Mouse (Mus musculus) liver, adult 2 months (tissue): ENCODE results near the gene Spc24. TPM values are rescaled to one million over a fixed set of nuclear protein-coding genes. Genes with fewer than 3 reads are reported as not detected.
A peak's percentile ranks its signal among the peaks of the same experiment; 100 is the strongest.
"Not testable (repeated sequence)": the region's sequence is repeated elsewhere in the genome, so short reads cannot be mapped to it uniquely, and the experiment has no call there.

Source experiments
- DNase-seq: peaks from one replicate; pipeline ENCODE4 v3.0.0-alpha.2; 2011; ENCODE audit warnings: low read depth, low spot score; ENCODE audit errors: extremely low read depth
- H3K27ac ChIP-seq: fragments of 200-500 bp; replicated peaks from 2 replicates; pipeline ENCODE4 v1.5.1; 2012; ENCODE audit warnings: low read depth, mild to moderate bottlenecking, control low read depth, inconsistent platforms, low read length; ENCODE audit not compliant: insufficient read depth
- H3K27me3 ChIP-seq: fragments of 200-500 bp; 2 replicates; pipeline ENCODE4 v1.6.1; 2012; ENCODE audit warnings: mild to moderate bottlenecking, moderate library complexity, low read length, inconsistent platforms; ENCODE audit not compliant: control insufficient read depth, insufficient read depth
- H3K36me3 ChIP-seq: fragments of 200-500 bp; 2 replicates; pipeline ENCODE4 v1.6.1; 2012; ENCODE audit warnings: low read length, inconsistent platforms; ENCODE audit not compliant: control insufficient read depth, insufficient read depth
- H3K4me1 ChIP-seq: fragments of 200-500 bp; 2 replicates; pipeline ENCODE4 v1.6.1; 2011; ENCODE audit warnings: low read length; ENCODE audit not compliant: control insufficient read depth, insufficient read depth
- H3K4me3 ChIP-seq: fragments of 200-500 bp; 2 replicates; pipeline ENCODE4 v1.5.1; 2011; ENCODE audit warnings: low read depth, mild to moderate bottlenecking, control low read depth, low read length, moderate library complexity; ENCODE audit not compliant: insufficient read depth
- H3K79me2 ChIP-seq: fragments of 200-500 bp; 2 replicates; pipeline ENCODE4 v1.6.1; 2012; ENCODE audit warnings: inconsistent platforms, mild to moderate bottlenecking, low read length, moderate library complexity; ENCODE audit not compliant: control insufficient read depth, insufficient read depth
- H3K9ac ChIP-seq: fragments of 200-500 bp; 2 replicates; pipeline ENCODE4 v1.6.1; 2012; ENCODE audit warnings: low read depth, mild to moderate bottlenecking, control low read depth, inconsistent platforms, low read length
- CTCF ChIP-seq: fragments of 200-500 bp; IDR thresholded peaks from 2 replicates; pipeline ENCODE4 v1.5.1; 2011; ENCODE audit warnings: low read depth, low read length, control low read depth
- POLR2A ChIP-seq: fragments of 200-500 bp; IDR thresholded peaks from 2 replicates; pipeline ENCODE4 v1.6.1; 2011; ENCODE audit warnings: low read length, control low read depth; ENCODE audit not compliant: insufficient read depth; ENCODE audit errors: extremely low read depth
- WGBS: fragments of 180-500 bp; shearing (Covaris S2); methylation state at CpG from one replicate; pipeline ENCODE4 v1.1.7; 2018; 5-methylcytosine and 5-hydroxymethylcytosine counted together
- polyA plus RNA-seq: library from polyadenylated mRNA; depleted of rRNA; stranded (reverse); fragments of >200 nt; gene quantifications from 2 replicates; pipeline ENCODE4 v1.2.3, GENCODE M21; 2012
- total RNA-seq: library from RNA; depleted of rRNA; stranded (reverse); fragments of >200 nt; gene quantifications from 2 replicates; pipeline ENCODE4 v1.2.3, GENCODE M21; 2014

The Spc24 gene
- total and polyA plus RNA-seq, 2 experiments: 11.6 to 15.3 TPM

GRCm38 (mm10) chr9:21795579-21795978, 35.5 kb upstream of the Spc24 start:
- Histone ChIP-seq H3K4me3 (no peak overlapping the region), H3K79me2 (peaks cover 45% of the 10 kb centered on the region), H3K9ac (no peak overlapping the region), H3K36me3 (peaks cover 4% of the 10 kb centered on the region; the same call in 1 of the 2 replicates), H3K27me3 (no peaks in the 10 kb centered on the region), H3K27ac (no peak overlapping the region), H3K4me1 (peaks cover 17% of the 10 kb centered on the region)
- TF ChIP-seq CTCF (no peak), POLR2A (no peak)
- DNase-seq: no peak
- 95% methylated on average over 5 of the region's 5 CpGs for WGBS

- no peak overlapping the region for H3K27ac ChIP-seq
- WGBS: 95% methylated on average over 25 of the region's 25 CpGs
- peaks cover 47% of the 10 kb centered on the region for H3K79me2 ChIP-seq
- H3K4me1 ChIP-seq: peaks cover 17% of the 10 kb centered on the region
- H3K9ac ChIP-seq: no peak overlapping the region
- peaks cover 4% of the 10 kb centered on the region; the same call in 1 of the 2 replicates for H3K36me3 ChIP-seq
- no peak for TF ChIP-seq POLR2A
- no peak for TF ChIP-seq CTCF
- DNase-seq: no peak
- no peak overlapping the region for H3K4me3 ChIP-seq
- no peaks in the 10 kb centered on the region for H3K27me3 ChIP-seq
These were observed 34.8 kb upstream of the Spc24 start for GRCm38 (mm10) chr9:21794925-21795324.

DNA sequence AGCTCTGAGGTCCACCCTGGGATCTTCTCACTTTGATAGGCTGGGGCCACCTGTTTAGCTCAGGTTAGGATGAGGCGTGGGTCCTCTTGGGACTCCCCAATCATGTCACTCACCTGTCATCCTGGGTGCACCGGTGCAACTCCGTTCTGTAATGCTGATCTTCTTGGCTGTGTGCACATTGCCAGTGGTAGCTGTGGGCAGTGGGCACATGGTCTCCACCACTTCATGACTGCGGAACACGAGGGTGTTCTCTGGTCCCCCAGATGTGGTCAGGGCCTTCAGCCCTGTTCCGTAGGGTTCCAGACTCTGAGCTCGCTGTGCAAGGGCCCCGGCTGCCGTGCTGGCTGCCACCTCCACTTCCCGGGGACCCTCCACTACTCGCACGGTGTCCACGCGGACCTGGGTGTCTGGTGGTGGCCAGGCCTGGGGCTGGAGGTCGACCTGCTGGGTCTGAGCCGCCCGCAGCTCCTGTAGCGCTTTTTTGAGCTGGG, 34.3 kb upstream of the Spc24 start:
- H3K4me1 ChIP-seq: peaks cover 17% of the 10 kb centered on the region
- TF ChIP-seq CTCF (no peak), POLR2A (no peak)
- 95% methylated on average over 18 of the region's 18 CpGs for WGBS

DNA sequence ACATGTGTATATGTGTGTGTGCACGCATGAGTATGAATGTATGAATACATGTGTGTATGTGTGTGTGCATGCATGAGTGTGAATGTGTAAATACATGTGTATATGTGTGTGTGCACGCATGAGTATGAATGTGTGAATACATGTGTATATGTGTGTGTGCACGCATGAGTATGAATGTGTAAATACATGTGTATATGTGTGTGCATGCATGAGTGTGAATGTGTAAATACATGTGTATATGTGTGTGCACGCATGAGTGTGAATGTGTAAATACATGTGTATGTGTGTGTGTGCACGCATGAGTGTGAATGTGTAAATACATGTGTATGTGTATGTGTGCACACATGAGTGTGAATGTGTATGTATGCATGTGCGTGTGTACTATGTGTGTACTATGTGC, 33.4 kb upstream of the Spc24 start:
- not testable (repeated sequence) for H3K27me3 ChIP-seq, H3K4me3 ChIP-seq, DNase-seq, H3K36me3 ChIP-seq, H3K9ac ChIP-seq, H3K27ac ChIP-seq
- WGBS: 97% methylated on average over 6 of the region's 6 CpGs
- Histone ChIP-seq H3K79me2 (peaks cover 47% of the 10 kb centered on the region), H3K4me1 (peaks cover 16% of the 10 kb centered on the region)

More for the DNA sequence above, 34.3 kb upstream of the Spc24 start:
- Histone ChIP-seq H3K4me3 (no peak overlapping the region), H3K9ac (no peak overlapping the region), H3K27ac (no peak overlapping the region), H3K27me3 (no peaks in the 10 kb centered on the region), H3K36me3 (peaks cover 4% of the 10 kb centered on the region; the same call in 1 of the 2 replicates), H3K79me2 (peaks cover 47% of the 10 kb centered on the region)
- DNase-seq: no peak

GRCm38 (mm10) chr9:21792644-21793043, 32.5 kb upstream of the Spc24 start:
- Histone ChIP-seq H3K27ac (no peak overlapping the region), H3K79me2 (peaks cover 41% of the 10 kb centered on the region), H3K9ac (no peak overlapping the region), H3K4me1 (peaks cover 16% of the 10 kb centered on the region), H3K4me3 (no peak overlapping the region), H3K27me3 (no peaks in the 10 kb centered on the region), H3K36me3 (peaks cover 4% of the 10 kb centered on the region; the same call in 1 of the 2 replicates)
- 45% methylated on average over 8 of the region's 8 CpGs for WGBS
- DNase-seq: no peak
- TF ChIP-seq POLR2A (no peak), CTCF (no peak)

DNA sequence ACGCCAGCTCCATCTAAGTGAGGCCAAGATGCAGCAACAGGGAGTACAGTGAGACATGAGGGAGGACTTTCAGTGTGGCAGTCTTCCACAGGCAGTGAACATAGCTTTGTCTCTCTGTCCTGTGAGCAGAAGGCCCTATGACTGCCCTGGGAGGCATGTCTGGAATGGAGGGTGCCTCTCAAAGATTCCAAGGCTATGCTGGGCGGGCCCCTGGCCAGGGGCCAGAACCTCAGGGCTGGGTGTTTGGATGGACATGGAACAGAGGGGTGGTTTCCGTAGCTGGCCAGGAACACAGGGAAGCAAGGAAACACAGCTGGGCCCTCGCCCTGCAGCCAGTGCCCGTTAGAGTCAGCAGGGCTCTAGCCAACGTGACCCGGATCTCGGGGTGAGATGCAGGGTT, 31.8 kb upstream of the Spc24 start:
- no peak overlapping the region for H3K27ac ChIP-seq
- 38% methylated on average over 8 of the region's 8 CpGs for WGBS
- H3K36me3 ChIP-seq: peaks cover 4% of the 10 kb centered on the region; the same call in 1 of the 2 replicates
- H3K4me1 ChIP-seq: peaks cover 10% of the 10 kb centered on the region
- no peak overlapping the region for H3K9ac ChIP-seq
- no peaks in the 10 kb centered on the region for H3K27me3 ChIP-seq
- peaks cover 34% of the 10 kb centered on the region for H3K79me2 ChIP-seq
- TF ChIP-seq POLR2A (no peak), CTCF (no peak)
- peak; percentile 34 for DNase-seq
- no peak overlapping the region for H3K4me3 ChIP-seq
